Mouse (Mus musculus) liver, postnatal 0 days (tissue): ENCODE results near the gene Boc.

Source experiments
- CTCF ChIP-seq: sonication (generic); IDR thresholded peaks from 2 replicates; pipeline ENCODE4 v1.5.1; 2016; ENCODE audit warnings: antibody characterized with exemption, low read depth
- EP300 ChIP-seq: IDR thresholded peaks from 2 replicates; pipeline ENCODE4 v1.6.1; 2016; ENCODE audit warnings: antibody characterized with exemption, low read depth, mild to moderate bottlenecking

GRCm38 (mm10) chr16:44530191-44530590 is 28.5 kb downstream of the Boc start:
- TF ChIP-seq EP300, result no peak
- TF ChIP-seq CTCF, result no peak
